Mouse (Mus musculus): ENCODE measurements around the gene Rnf19b. TPM values are rescaled to one million over a fixed set of nuclear protein-coding genes. Genes with fewer than 3 reads are reported as not detected.

Rnf19b gene
- 10 to 100 TPM; 55.1 to 59.6 TPM for total RNA-seq (2023)

DNA sequence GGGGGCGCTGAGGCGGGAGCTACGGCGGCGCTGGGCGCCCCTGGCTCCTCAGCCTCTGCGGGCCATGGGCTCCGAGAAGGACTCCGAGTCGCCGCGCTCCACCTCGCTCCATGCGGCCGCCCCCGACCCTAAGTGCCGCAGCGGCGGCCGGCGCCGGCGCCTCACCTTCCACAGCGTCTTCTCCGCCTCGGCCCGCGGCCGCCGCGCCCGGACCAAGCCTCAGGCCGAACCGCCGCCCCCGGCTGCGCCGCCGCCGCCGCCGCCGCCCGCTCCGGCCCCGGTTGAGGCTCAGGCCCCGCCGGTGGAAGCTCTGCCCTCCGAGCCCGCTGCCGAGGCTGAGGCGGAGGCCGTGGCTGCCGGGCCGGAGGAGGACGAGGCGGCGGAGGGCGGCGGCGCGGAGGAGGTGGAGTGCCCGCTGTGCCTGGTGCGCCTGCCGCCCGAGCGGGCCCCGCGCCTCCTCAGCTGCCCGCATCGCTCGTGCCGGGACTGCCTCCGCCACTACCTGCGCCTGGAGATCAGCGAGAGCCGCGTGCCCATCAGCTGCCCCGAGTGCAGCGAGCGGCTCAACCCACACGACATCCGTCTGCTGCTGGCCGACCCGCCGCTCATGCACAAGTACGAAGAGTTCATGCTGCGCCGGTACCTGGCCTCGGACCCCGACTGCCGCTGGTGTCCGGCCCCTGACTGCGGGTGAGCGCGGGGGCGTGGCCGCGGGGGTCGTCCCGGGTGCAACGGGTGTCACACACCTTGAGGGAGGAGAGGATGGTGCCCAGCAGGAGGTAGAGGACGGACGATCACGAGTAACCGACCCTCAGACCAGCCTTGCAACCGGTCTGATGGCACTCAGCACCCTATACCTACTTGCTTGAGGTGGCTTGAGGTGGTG, at the start of gene Rnf19b:
TSS of gene Rnf19b (plus strand) at position 65 of the 886 bp plus-strand sequence.

GRCm38 (mm10) chr4:129105356-129105755, 47.3 kb downstream of the Rnf19b start, which contains the start of gene Tmem54:
Gene Tmem54 (plus strand): TSS chr4:129105548.

DNA sequence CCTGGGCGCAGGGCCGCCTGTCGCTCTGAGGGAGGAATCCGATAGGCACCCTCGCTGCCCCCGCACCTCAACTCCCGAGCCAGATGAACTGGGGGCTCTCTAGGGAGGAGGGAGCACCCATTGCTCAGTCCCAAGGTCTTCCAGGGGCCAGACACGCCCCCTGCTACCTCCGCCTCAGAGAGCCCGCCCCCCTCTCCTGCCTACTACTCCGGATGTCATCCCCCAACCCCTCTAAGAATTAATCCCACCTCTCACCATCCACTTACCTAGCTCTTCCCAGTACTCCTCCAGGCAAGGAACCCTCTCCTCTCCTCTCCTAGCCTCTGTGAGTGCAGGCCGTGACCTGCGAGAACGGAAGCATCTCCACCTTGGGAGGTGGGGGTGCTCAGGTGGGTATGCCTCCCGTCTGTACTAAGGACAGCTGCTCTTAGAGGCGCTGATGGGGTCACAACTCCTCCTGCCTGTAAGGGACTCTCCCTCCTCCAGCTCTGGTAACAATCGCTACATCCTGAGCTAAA, 63.6 kb downstream of the Rnf19b start, which contains the start of gene Hpca:
TSS of gene Hpca (minus strand) at position 468 of the 518 bp plus-strand sequence.

Other genes with a start within 250 kb of the Rnf19b start
- 1 to 10 TPM; 6.0 to 6.6 TPM for gene Trim62, start 174.7 kb upstream of the Rnf19b start, total RNA-seq (2023)
- gene Azin2, start 95.8 kb upstream of the Rnf19b start, total RNA-seq (2023): not detected
- gene Ak2, start 66.3 kb upstream of the Rnf19b start, total RNA-seq (2023): 10 to 100 TPM; 49.8 to 59.2 TPM
- gene Tmem54, start 47.3 kb downstream of the Rnf19b start, total RNA-seq (2023): not detected
- gene Hpca, start 63.8 kb downstream of the Rnf19b start, total RNA-seq (2023): not detected
- gene Fndc5, start 78.7 kb downstream of the Rnf19b start, total RNA-seq (2023): under 1 TPM in 1 of 2 experiments, not detected in 1; 0.21 TPM
- gene S100pbp, start 131.5 kb downstream of the Rnf19b start, total RNA-seq (2023): 10 to 100 TPM; 43.5 to 50.3 TPM
- 10 to 100 TPM; 59.0 to 71.4 TPM for gene Yars, start 131.5 kb downstream of the Rnf19b start, total RNA-seq (2023)
- gene C77080, start 203.1 kb downstream of the Rnf19b start, total RNA-seq (2023): under 1 TPM; 0.15 TPM
- gene Sync, start 229.3 kb downstream of the Rnf19b start, total RNA-seq (2023): not detected

Measured in T-cell, adult 66 days (primary cell).